In the genomic region with DNA sequence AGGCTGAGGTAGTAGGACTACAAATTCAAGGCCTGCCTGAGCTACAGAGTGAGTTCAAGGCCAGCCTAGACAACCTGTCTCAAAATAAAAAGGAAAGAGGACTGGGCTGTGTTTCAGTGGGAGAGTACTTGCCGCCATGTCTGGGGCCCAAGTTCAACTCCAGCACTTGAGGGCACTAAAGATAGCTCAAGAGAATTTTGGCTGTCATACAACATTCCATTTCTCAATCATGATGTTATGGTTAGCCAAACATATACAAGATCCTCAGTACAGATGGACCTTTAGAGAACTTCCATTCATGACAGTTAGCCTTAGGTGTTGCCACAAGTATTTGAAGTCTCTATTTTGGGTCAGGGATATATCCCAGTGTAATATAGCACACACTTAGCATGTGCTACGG, we compare ENCODE assay signal across 12 mouse cellular contexts. TPM values are rescaled to one million over a fixed set of nuclear protein-coding genes. Genes with fewer than 3 reads are reported as not detected.
DNase-seq lines count a peak whose midpoint lies in the region; ATAC-seq lines count a peak whose summit lies in the region.
"Had no signal": no experiment of that assay in that cellular context is flagged by ENCODE, and none has a peak within 500 bp of the region (broad histone marks: within the 10 kb centered on the region; RNA-seq: fewer than 3 reads in every experiment).

No protein-coding gene starts in this region.

- 0 out of 2 replicates have a peak overlapping the region, but pooled peaks have one; percentile 89 for H3K4me2 ChIP-seq in hindbrain, embryonic 14.5 days (replicated peaks)
- no peak overlapping the region for H3K4me2 ChIP-seq in hindbrain, embryonic 12.5 days (replicated peaks)
- peak overlapping the region; percentile 87; the same call in 1 of the 2 replicates for H3K4me2 ChIP-seq in neural tube, embryonic 13.5 days
- no peak overlapping the region for H3K4me2 ChIP-seq in embryonic facial prominence, embryonic 14.5 days (ENCODE audit: low read depth, low read length)
- H3K4me2 ChIP-seq in kidney, embryonic 16.5 days (replicated peaks; ENCODE audit: low read depth, low read length) = no peak overlapping the region

- no peak overlapping the region for H3K9ac ChIP-seq in hindbrain, embryonic 14.5 days
- no peak overlapping the region for H3K9ac ChIP-seq in hindbrain, embryonic 12.5 days
- no peak overlapping the region for H3K9ac ChIP-seq in neural tube, embryonic 13.5 days
- H3K9ac ChIP-seq in embryonic facial prominence, embryonic 14.5 days (ENCODE audit: low read depth, low read length) = no peak overlapping the region
- no peak overlapping the region for H3K9ac ChIP-seq in kidney, embryonic 16.5 days (replicated peaks; ENCODE audit: low read length)
- H3K9ac ChIP-seq: limb, embryonic 15.5 days had no signal

- H3K4me1 ChIP-seq in hindbrain, embryonic 14.5 days (replicated peaks; ENCODE audit: control insufficient read depth, insufficient read depth, low read length) = peaks cover 13% of the 10 kb centered on the region
- peaks cover 16% of the 10 kb centered on the region for H3K4me1 ChIP-seq in hindbrain, embryonic 12.5 days
- H3K4me1 ChIP-seq in neural tube, embryonic 13.5 days (replicated peaks) = peaks cover 20% of the 10 kb centered on the region
- H3K4me1 ChIP-seq in embryonic facial prominence, embryonic 14.5 days (ENCODE audit: control insufficient read depth, insufficient read depth, low read length) = peaks cover 10% of the 10 kb centered on the region
- H3K4me1 ChIP-seq in kidney, embryonic 16.5 days (ENCODE audit: insufficient read depth, low read length) = peaks cover 21% of the 10 kb centered on the region

- no peaks in the 10 kb centered on the region for H3K27me3 ChIP-seq in hindbrain, embryonic 14.5 days (ENCODE audit: control insufficient read depth, insufficient read depth, low read length)
- H3K27me3 ChIP-seq in hindbrain, embryonic 12.5 days = no peaks in the 10 kb centered on the region
- H3K27me3 ChIP-seq in neural tube, embryonic 13.5 days = no peaks in the 10 kb centered on the region
- H3K27me3 ChIP-seq in embryonic facial prominence, embryonic 14.5 days (replicated peaks; ENCODE audit: control insufficient read depth, insufficient read depth, low read length) = no peaks in the 10 kb centered on the region
- no peaks in the 10 kb centered on the region for H3K27me3 ChIP-seq in kidney, embryonic 16.5 days (ENCODE audit: insufficient read depth, low read length)
- H3K27me3 ChIP-seq: limb, embryonic 15.5 days had no signal

- H3K9me3 ChIP-seq in hindbrain, embryonic 14.5 days (ENCODE audit: control insufficient read depth, low read length) = no peaks in the 10 kb centered on the region
- H3K9me3 ChIP-seq in hindbrain, embryonic 12.5 days (replicated peaks) = no peaks in the 10 kb centered on the region
- H3K9me3 ChIP-seq in neural tube, embryonic 13.5 days = no peaks in the 10 kb centered on the region
- H3K9me3 ChIP-seq in embryonic facial prominence, embryonic 14.5 days (ENCODE audit: control insufficient read depth, low read length) = no peaks in the 10 kb centered on the region
- H3K9me3 ChIP-seq in kidney, embryonic 16.5 days (ENCODE audit: low read length) = no peaks in the 10 kb centered on the region
- H3K9me3 ChIP-seq: G1E; limb, embryonic 15.5 days had no signal

- WGBS in hindbrain, embryonic 14.5 days = 97% methylated on average over 2 of the region's 2 CpGs
- WGBS in hindbrain, embryonic 12.5 days = 97% methylated on average over 2 of the region's 2 CpGs
- 94% methylated on average over 2 of the region's 2 CpGs for WGBS in neural tube, embryonic 13.5 days
- WGBS in embryonic facial prominence, embryonic 14.5 days = 89% methylated on average over 2 of the region's 2 CpGs
- WGBS in kidney, embryonic 16.5 days = 90% methylated on average over 2 of the region's 2 CpGs

- no peaks in the 10 kb centered on the region for H3K36me3 ChIP-seq in hindbrain, embryonic 14.5 days (replicated peaks; ENCODE audit: control insufficient read depth, insufficient read depth)
- no peaks in the 10 kb centered on the region for H3K36me3 ChIP-seq in hindbrain, embryonic 12.5 days
- 0 out of 2 replicates have a peak, but pooled peaks cover 2% of the 10 kb centered on the region for H3K36me3 ChIP-seq in neural tube, embryonic 13.5 days
- H3K36me3 ChIP-seq in embryonic facial prominence, embryonic 14.5 days (ENCODE audit: control insufficient read depth, insufficient read depth, low read length) = no peaks in the 10 kb centered on the region
- H3K36me3 ChIP-seq in kidney, embryonic 16.5 days (ENCODE audit: insufficient read depth, low read length) = no peaks in the 10 kb centered on the region
- H3K36me3 ChIP-seq: limb, embryonic 15.5 days had no signal

- ATAC-seq in hindbrain, embryonic 14.5 days (ENCODE audit: low FRiP score) = no peak
- ATAC-seq in hindbrain, embryonic 12.5 days (ENCODE audit: low FRiP score) = no peak
- ATAC-seq in neural tube, embryonic 13.5 days (ENCODE audit: low read depth) = no peak
- ATAC-seq in embryonic facial prominence, embryonic 14.5 days (ENCODE audit: low read depth) = no peak
- ATAC-seq in kidney, embryonic 16.5 days (ENCODE audit: low FRiP score, low TSS enrichment) = no peak

- no peak for DNase-seq in hindbrain, embryonic 14.5 days (ENCODE audit: low spot score)
- no peak for DNase-seq in neural tube, embryonic 10.5 days (ENCODE audit: extremely low spot score, low spot score)
- no peak for DNase-seq in embryonic facial prominence, embryonic 14.5 days (ENCODE audit: low spot score)
- DNase-seq in urinary bladder, postnatal 14 days (ENCODE audit: low spot score) = no peak
- DNase-seq: kidney, adult 18-20 months; layer of hippocampus, adult 9-11 months; retina, postnatal 1 day had no signal

- no peak overlapping the region for H3K27ac ChIP-seq in hindbrain, embryonic 14.5 days
- no peak overlapping the region for H3K27ac ChIP-seq in hindbrain, embryonic 12.5 days
- H3K27ac ChIP-seq in neural tube, embryonic 13.5 days (replicated peaks) = no peak overlapping the region
- no peak overlapping the region for H3K27ac ChIP-seq in embryonic facial prominence, embryonic 14.5 days (replicated peaks; ENCODE audit: low read depth, low read length)
- H3K27ac ChIP-seq in kidney, embryonic 16.5 days (ENCODE audit: low read length) = no peak overlapping the region
- H3K27ac ChIP-seq: limb, embryonic 15.5 days had no signal

- no peak overlapping the region for H3K4me3 ChIP-seq in hindbrain, embryonic 14.5 days (replicated peaks; ENCODE audit: low read length)
- H3K4me3 ChIP-seq in hindbrain, embryonic 12.5 days = no peak overlapping the region
- H3K4me3 ChIP-seq in neural tube, embryonic 13.5 days = 0 out of 2 replicates have a peak overlapping the region, but pooled peaks have one; percentile 99
- peak overlapping the region; percentile 96; the same call in 1 of the 2 replicates for H3K4me3 ChIP-seq in embryonic facial prominence, embryonic 14.5 days (ENCODE audit: low read depth, low read length)
- no peak overlapping the region for H3K4me3 ChIP-seq in kidney, embryonic 16.5 days (ENCODE audit: low read length)

RNA-seq across cellular contexts. Expression of a gene that starts 2.2 kb away (rescaled TPM):
- 33.6 and 36.5 TPM in 2 replicates for polyA plus RNA-seq in hindbrain, embryonic 14.5 days (2014; fragmentation: Nextera tagmentation; extraction: Ambion mirVana)
- 33.4 and 43.7 TPM in 2 replicates for polyA plus RNA-seq in hindbrain, embryonic 12.5 days (2016; fragmentation: Nextera tagmentation; extraction: Ambion mirVana)
- polyA plus RNA-seq in neural tube, embryonic 13.5 days (2015; fragmentation: Nextera tagmentation; extraction: Ambion mirVana) = 29.9 and 31.2 TPM in 2 replicates
- 31.1 and 32.1 TPM in 2 replicates for polyA plus RNA-seq in embryonic facial prominence, embryonic 14.5 days (2014; fragmentation: Nextera tagmentation; extraction: Ambion mirVana)
- polyA plus RNA-seq in kidney, embryonic 16.5 days (2015; fragmentation: Nextera tagmentation; extraction: Ambion mirVana) = 33.1 and 33.3 TPM in 2 replicates

RNA-seq across cellular contexts. Expression of a gene that starts 49.6 kb away (rescaled TPM):
- polyA plus RNA-seq in hindbrain, embryonic 14.5 days (2014; fragmentation: Nextera tagmentation; extraction: Ambion mirVana) = 19.9 and 21.2 TPM in 2 replicates
- polyA plus RNA-seq in hindbrain, embryonic 12.5 days (2016; fragmentation: Nextera tagmentation; extraction: Ambion mirVana) = 48.4 and 55.1 TPM in 2 replicates
- polyA plus RNA-seq in neural tube, embryonic 13.5 days (2015; fragmentation: Nextera tagmentation; extraction: Ambion mirVana) = 16.4 and 22.0 TPM in 2 replicates
- 51.8 and 64.1 TPM in 2 replicates for polyA plus RNA-seq in embryonic facial prominence, embryonic 14.5 days (2014; fragmentation: Nextera tagmentation; extraction: Ambion mirVana)
- polyA plus RNA-seq in kidney, embryonic 16.5 days (2015; fragmentation: Nextera tagmentation; extraction: Ambion mirVana) = 70.3 and 72.1 TPM in 2 replicates

Comparison
In these comparisons a context has a peak if more than half of its experiments do, and no peak if none do; other contexts are left out.
1. H3K4me2 ChIP-seq: peak in hindbrain, embryonic 14.5 days (single experiment) and neural tube, embryonic 13.5 days (single experiment); none in hindbrain, embryonic 12.5 days (single experiment), embryonic facial prominence, embryonic 14.5 days (single experiment) and kidney, embryonic 16.5 days (single experiment).
2. H3K4me3 ChIP-seq: peak in neural tube, embryonic 13.5 days (single experiment) and embryonic facial prominence, embryonic 14.5 days (single experiment); none in hindbrain, embryonic 14.5 days (single experiment), hindbrain, embryonic 12.5 days (single experiment) and kidney, embryonic 16.5 days (single experiment).